ENCODE assay signal across 14 mouse cellular contexts in the genomic region with DNA sequence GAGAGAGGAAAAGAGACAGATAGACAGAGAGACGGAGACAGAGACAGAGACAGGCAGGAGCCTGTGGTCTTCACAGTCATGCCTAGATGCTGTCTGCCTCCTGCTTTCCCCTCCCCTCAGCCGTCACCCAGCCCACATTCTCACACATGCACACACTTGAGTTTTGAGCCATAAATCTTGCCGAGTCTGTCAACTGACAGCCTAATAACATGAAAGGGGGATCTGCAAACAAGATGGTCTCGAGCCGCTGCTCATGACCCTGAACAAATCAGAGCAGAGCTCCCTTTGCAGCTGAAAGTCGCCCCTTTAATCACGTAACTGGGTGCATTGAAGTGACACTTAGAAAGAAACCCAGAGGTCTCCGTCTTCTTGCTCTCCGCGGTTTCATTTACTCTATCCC.
A peak's percentile ranks its signal among the peaks of the same experiment; 100 is the strongest.
DNase-seq lines count a peak whose midpoint lies in the region; ATAC-seq and TF ChIP-seq lines count a peak whose summit lies in the region.
"Had no signal": no experiment of that assay in that cellular context is flagged by ENCODE, and none has a peak within 500 bp of the region (broad histone marks: within the 10 kb centered on the region; RNA-seq: fewer than 3 reads in every experiment).

No protein-coding gene starts in this region.

- H3K4me1 ChIP-seq in forebrain, embryonic 14.5 days (ENCODE audit: control insufficient read depth, insufficient read depth, low read length): peaks cover 3% of the 10 kb centered on the region; the same call in 1 of the 2 replicates
- no peaks in the 10 kb centered on the region for H3K4me1 ChIP-seq in forebrain, embryonic 16.5 days (replicated peaks; ENCODE audit: control insufficient read depth, insufficient read depth, low read length)
- peaks cover 23% of the 10 kb centered on the region for H3K4me1 ChIP-seq in midbrain, embryonic 13.5 days (replicated peaks)
- no peaks in the 10 kb centered on the region; the same call in 1 of the 2 replicates for H3K4me1 ChIP-seq in midbrain, embryonic 16.5 days (ENCODE audit: control insufficient read depth, insufficient read depth, low read length)
- no peaks in the 10 kb centered on the region for H3K4me1 ChIP-seq in intestine, postnatal 0 days (replicated peaks; ENCODE audit: control insufficient read depth, insufficient read depth, low read length)
- peaks cover 4% of the 10 kb centered on the region; the same call in 1 of the 2 replicates for H3K4me1 ChIP-seq in stomach, embryonic 16.5 days (ENCODE audit: control insufficient read depth, insufficient read depth, low read length)

- H3K4me3 ChIP-seq in forebrain, embryonic 14.5 days (ENCODE audit: low read depth, low read length): no peak overlapping the region
- no peak overlapping the region for H3K4me3 ChIP-seq in forebrain, embryonic 16.5 days (replicated peaks; ENCODE audit: low read length)
- no peak overlapping the region for H3K4me3 ChIP-seq in midbrain, embryonic 13.5 days (replicated peaks)
- H3K4me3 ChIP-seq in midbrain, embryonic 16.5 days (ENCODE audit: low read depth, low read length): no peak overlapping the region
- H3K4me3 ChIP-seq in intestine, postnatal 0 days (ENCODE audit: low read depth, low read length): no peak overlapping the region
- H3K4me3 ChIP-seq in stomach, embryonic 16.5 days (replicated peaks; ENCODE audit: low read length): peak overlapping the region; percentile 11; the same call in 1 of the 2 replicates
- H3K4me3 ChIP-seq: forebrain, embryonic 15.5 days; left cerebral cortex, adult 2 months had no signal

- ATAC-seq in forebrain, embryonic 14.5 days: no peak
- ATAC-seq in forebrain, embryonic 16.5 days: no peak
- ATAC-seq in midbrain, embryonic 13.5 days: no peak
- ATAC-seq in midbrain, embryonic 16.5 days: no peak
- ATAC-seq in intestine, postnatal 0 days: no peak
- no peak for ATAC-seq in stomach, embryonic 16.5 days (ENCODE audit: insufficient read depth, low FRiP score)
- ATAC-seq: forebrain, embryonic 15.5 days had no signal

- no peak for TF ChIP-seq CTCF in intestine, postnatal 0 days (IDR thresholded peaks at IDR 0.05; ENCODE audit: low read depth)

- no peaks in the 10 kb centered on the region for H3K36me3 ChIP-seq in forebrain, embryonic 14.5 days (ENCODE audit: control insufficient read depth, insufficient read depth, low read length)
- H3K36me3 ChIP-seq in forebrain, embryonic 16.5 days (ENCODE audit: control insufficient read depth, insufficient read depth): no peaks in the 10 kb centered on the region
- no peaks in the 10 kb centered on the region for H3K36me3 ChIP-seq in midbrain, embryonic 13.5 days
- no peaks in the 10 kb centered on the region for H3K36me3 ChIP-seq in midbrain, embryonic 16.5 days (ENCODE audit: control insufficient read depth, insufficient read depth, low read length)
- no peaks in the 10 kb centered on the region for H3K36me3 ChIP-seq in intestine, postnatal 0 days (ENCODE audit: control insufficient read depth, insufficient read depth)
- no peaks in the 10 kb centered on the region for H3K36me3 ChIP-seq in stomach, embryonic 16.5 days (ENCODE audit: control insufficient read depth, insufficient read depth, low read length)
- H3K36me3 ChIP-seq: forebrain, embryonic 15.5 days had no signal

- no peak overlapping the region for H3K27ac ChIP-seq in forebrain, embryonic 14.5 days (ENCODE audit: low read depth, low read length)
- H3K27ac ChIP-seq in forebrain, embryonic 16.5 days (ENCODE audit: low read length): no peak overlapping the region
- H3K27ac ChIP-seq in midbrain, embryonic 13.5 days: no peak overlapping the region
- H3K27ac ChIP-seq in midbrain, embryonic 16.5 days (ENCODE audit: low read length): no peak overlapping the region
- no peak overlapping the region for H3K27ac ChIP-seq in intestine, postnatal 0 days (ENCODE audit: low read depth, low read length)
- H3K27ac ChIP-seq in stomach, embryonic 16.5 days (ENCODE audit: low read length): no peak overlapping the region
- H3K27ac ChIP-seq: forebrain, embryonic 15.5 days; left cerebral cortex, adult 2 months had no signal

- H3K9me3 ChIP-seq in forebrain, embryonic 14.5 days (replicated peaks; ENCODE audit: control insufficient read depth, low read length): no peaks in the 10 kb centered on the region
- no peaks in the 10 kb centered on the region for H3K9me3 ChIP-seq in forebrain, embryonic 16.5 days (ENCODE audit: control insufficient read depth, low read length)
- H3K9me3 ChIP-seq in midbrain, embryonic 13.5 days: no peaks in the 10 kb centered on the region
- H3K9me3 ChIP-seq in midbrain, embryonic 16.5 days (replicated peaks; ENCODE audit: control insufficient read depth, low read length, poor library complexity, severe bottlenecking): no peaks in the 10 kb centered on the region
- no peaks in the 10 kb centered on the region for H3K9me3 ChIP-seq in intestine, postnatal 0 days (ENCODE audit: control insufficient read depth)
- H3K9me3 ChIP-seq in stomach, embryonic 16.5 days (replicated peaks; ENCODE audit: control insufficient read depth, low read length): no peaks in the 10 kb centered on the region
- H3K9me3 ChIP-seq: forebrain, embryonic 15.5 days had no signal

- no peaks in the 10 kb centered on the region for H3K27me3 ChIP-seq in forebrain, embryonic 14.5 days (replicated peaks; ENCODE audit: control insufficient read depth, insufficient read depth, low read length)
- H3K27me3 ChIP-seq in forebrain, embryonic 16.5 days (replicated peaks; ENCODE audit: control insufficient read depth, insufficient read depth, low read length): no peaks in the 10 kb centered on the region
- peaks cover 15% of the 10 kb centered on the region for H3K27me3 ChIP-seq in midbrain, embryonic 13.5 days
- H3K27me3 ChIP-seq in midbrain, embryonic 16.5 days (ENCODE audit: control insufficient read depth, insufficient read depth, low read depth, low read length): no peaks in the 10 kb centered on the region
- H3K27me3 ChIP-seq in intestine, postnatal 0 days (replicated peaks; ENCODE audit: control insufficient read depth, insufficient read depth, low read length): no peaks in the 10 kb centered on the region
- no peaks in the 10 kb centered on the region for H3K27me3 ChIP-seq in stomach, embryonic 16.5 days (ENCODE audit: control insufficient read depth, insufficient read depth, low read length)
- H3K27me3 ChIP-seq: forebrain, embryonic 15.5 days had no signal

- 52% methylated on average over 10 of the region's 10 CpGs for WGBS in forebrain, embryonic 14.5 days
- WGBS in forebrain, embryonic 16.5 days: 42% methylated on average over 10 of the region's 10 CpGs
- WGBS in midbrain, embryonic 13.5 days: 28% methylated on average over 10 of the region's 10 CpGs
- WGBS in midbrain, embryonic 16.5 days: 23% methylated on average over 10 of the region's 10 CpGs
- WGBS in intestine, postnatal 0 days: 26% methylated on average over 10 of the region's 10 CpGs
- 23% methylated on average over 10 of the region's 10 CpGs for whole genome bisulfite sequencing in stomach, embryonic 16.5 days

- no peak overlapping the region for H3K4me2 ChIP-seq in forebrain, embryonic 14.5 days (ENCODE audit: low read length)
- H3K4me2 ChIP-seq in forebrain, embryonic 16.5 days (ENCODE audit: low read length): no peak overlapping the region
- peak overlapping the region; percentile 19; the same call in 1 of the 2 replicates for H3K4me2 ChIP-seq in midbrain, embryonic 13.5 days (replicated peaks)
- H3K4me2 ChIP-seq in midbrain, embryonic 16.5 days (ENCODE audit: low read length): no peak overlapping the region
- peak overlapping the region; percentile 39 for H3K4me2 ChIP-seq in intestine, postnatal 0 days (replicated peaks; ENCODE audit: low read depth)
- H3K4me2 ChIP-seq in stomach, embryonic 16.5 days (ENCODE audit: low read depth, low read length): peak overlapping the region; percentile 39
- H3K4me2 ChIP-seq: forebrain, embryonic 15.5 days had no signal

- no peak overlapping the region for H3K9ac ChIP-seq in forebrain, embryonic 14.5 days (ENCODE audit: low read length)
- no peak overlapping the region for H3K9ac ChIP-seq in forebrain, embryonic 16.5 days (replicated peaks; ENCODE audit: low read depth, low read length)
- 0 out of 2 replicates have a peak overlapping the region, but pooled peaks have one; percentile 21 for H3K9ac ChIP-seq in midbrain, embryonic 13.5 days (replicated peaks)
- H3K9ac ChIP-seq in midbrain, embryonic 16.5 days (ENCODE audit: low read depth, low read length): no peak overlapping the region; the same call in 1 of the 2 replicates
- H3K9ac ChIP-seq in intestine, postnatal 0 days (ENCODE audit: low read depth, low read length): no peak overlapping the region
- H3K9ac ChIP-seq in stomach, embryonic 16.5 days (ENCODE audit: low read length): 0 out of 2 replicates have a peak overlapping the region, but pooled peaks have one; percentile 29
- H3K9ac ChIP-seq: forebrain, embryonic 15.5 days had no signal

- peak; percentile 14 for DNase-seq in forebrain, embryonic 14.5 days (ENCODE audit: low spot score)
- DNase-seq in gastrocnemius, postnatal 4 days (ENCODE audit: low spot score in 2 of 2): no peak
- DNase-seq in left cerebral cortex, adult 18-20 months (ENCODE audit: low spot score in 2 of 2): no peak
- DNase-seq: adrenal gland, postnatal 36 days; cerebellum, adult 9-10 months; heart, postnatal 36 days; lung, adult 18-20 months had no signal

Comparison
In these comparisons a context has a peak if more than half of its experiments do, and no peak if none do; other contexts are left out.
1. H3K4me2 ChIP-seq: peak in midbrain, embryonic 13.5 days (single experiment), intestine, postnatal 0 days (single experiment) and stomach, embryonic 16.5 days (single experiment); none in forebrain, embryonic 14.5 days (single experiment), forebrain, embryonic 16.5 days (single experiment) and midbrain, embryonic 16.5 days (single experiment).
2. H3K9ac ChIP-seq: peak in midbrain, embryonic 13.5 days (single experiment) and stomach, embryonic 16.5 days (single experiment); none in forebrain, embryonic 14.5 days (single experiment), forebrain, embryonic 16.5 days (single experiment), midbrain, embryonic 16.5 days (single experiment) and intestine, postnatal 0 days (single experiment).